Mouse (Mus musculus): Measurements from ENCODE around the gene E2f8. TPM values are rescaled to one million over a fixed set of nuclear protein-coding genes. Genes with fewer than 3 reads are reported as not detected.
A peak's percentile ranks its signal among the peaks of the same experiment; 100 is the strongest.

E2f8 gene
- polyA plus RNA-seq, 1 experiment from 2014 or later: 15.2 TPM

DNA sequence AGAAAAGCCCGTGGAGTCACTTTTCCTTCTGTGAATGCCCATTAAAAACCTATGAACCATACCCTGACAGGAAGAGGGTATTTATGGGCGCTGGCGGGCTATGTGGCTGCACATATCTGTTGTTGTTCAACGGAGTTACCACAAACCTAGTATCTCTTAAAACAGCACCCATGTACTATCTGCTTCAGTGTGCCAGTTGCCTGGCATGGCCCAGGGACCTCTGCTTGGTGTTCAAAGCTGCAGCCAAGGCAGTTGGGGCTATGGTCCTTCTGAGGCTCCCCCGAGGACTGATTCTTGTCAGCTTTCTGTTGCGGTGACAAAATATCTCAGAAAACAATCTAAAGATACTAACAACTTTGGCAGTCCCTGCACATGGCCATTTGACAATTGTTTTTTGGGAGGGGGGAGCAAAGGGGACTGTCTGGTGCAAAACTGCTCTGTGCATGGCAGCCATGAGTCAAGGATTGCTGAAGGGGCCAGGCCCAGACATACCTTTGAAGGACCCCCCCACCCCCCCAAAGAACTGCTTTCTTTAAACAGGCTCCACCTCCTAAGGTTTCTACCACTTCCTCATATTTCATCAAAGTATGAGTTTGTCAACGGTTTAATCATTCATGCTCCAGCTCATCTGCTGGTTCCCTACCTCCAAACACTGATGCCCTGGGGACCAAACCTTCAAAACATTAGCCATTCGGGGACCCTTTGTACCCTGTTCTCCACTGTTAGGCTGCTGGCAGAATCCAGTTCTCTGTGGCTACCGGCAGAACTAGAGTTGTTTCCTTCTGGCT lies 16.5 kb downstream of the E2f8 start:
- no peaks in the 10 kb centered on the region for H3K9me3 ChIP-seq (replicated peaks)
- no peak for DNase-seq (ENCODE audit: low spot score)
- H3K27me3 ChIP-seq (ENCODE audit: low read depth, poor library complexity, severe bottlenecking): no peaks in the 10 kb centered on the region
- H3K27ac ChIP-seq: no peak overlapping the region
- H3K4me3 ChIP-seq: no peak overlapping the region
- H3K36me3 ChIP-seq: peaks cover 60% of the 10 kb centered on the region
- 92% methylated on average over 9 of the region's 9 CpGs for WGBS
- H3K4me1 ChIP-seq: no peaks in the 10 kb centered on the region

DNA sequence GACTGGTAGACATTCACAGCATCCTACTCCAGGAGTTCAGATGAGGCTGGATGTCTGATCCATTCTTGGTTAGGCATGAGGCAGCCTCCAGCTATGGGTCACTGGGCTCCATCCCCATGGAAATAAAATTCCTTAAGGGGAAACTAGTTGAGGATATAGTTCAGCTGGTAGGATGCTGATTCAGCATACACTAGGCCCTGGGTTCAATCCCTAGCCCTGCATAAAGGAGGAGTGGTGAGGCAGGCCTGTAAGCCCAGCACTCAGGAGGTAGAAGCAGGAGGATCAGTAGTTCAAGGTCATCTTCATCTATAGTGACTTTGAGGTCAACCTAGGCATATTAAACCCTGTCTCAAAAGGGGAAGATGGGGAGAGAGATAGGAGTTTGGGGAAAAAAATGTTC lies 17.2 kb downstream of the E2f8 start:
- no peak for DNase-seq (ENCODE audit: low spot score)
- peaks cover 53% of the 10 kb centered on the region for H3K36me3 ChIP-seq

DNA sequence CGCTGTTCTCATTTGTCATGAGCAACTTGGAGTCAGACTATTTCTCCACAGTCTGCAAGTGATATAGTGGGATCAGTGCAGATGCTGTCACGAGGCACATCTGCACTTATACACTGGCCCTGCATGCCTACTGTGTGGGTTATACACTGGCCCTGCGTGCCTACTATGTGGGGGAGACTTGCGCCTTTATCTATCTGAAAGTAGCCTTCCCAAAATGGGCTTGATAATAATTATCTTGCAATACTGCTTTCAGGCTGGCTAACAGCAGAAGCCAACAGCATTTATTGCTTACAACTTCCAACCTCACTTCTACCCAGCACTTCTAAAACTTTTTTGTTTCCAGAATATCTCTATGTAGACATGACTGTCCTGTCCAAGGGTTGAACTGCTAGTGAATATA lies 19.6 kb downstream of the E2f8 start:
- Histone ChIP-seq H3K36me3 (peaks cover 29% of the 10 kb centered on the region), H3K4me3 (no peak overlapping the region), H3K27me3 (ENCODE audit: low read depth, poor library complexity, severe bottlenecking) (no peaks in the 10 kb centered on the region), H3K27ac (no peak overlapping the region), H3K9me3 (replicated peaks) (no peaks in the 10 kb centered on the region), H3K4me1 (no peaks in the 10 kb centered on the region)
- 94% methylated on average over 4 of the region's 4 CpGs for WGBS
- DNase-seq (ENCODE audit: low spot score): no peak

More for the DNA sequence above, 17.2 kb downstream of the E2f8 start:
- H3K27me3 ChIP-seq (ENCODE audit: low read depth, poor library complexity, severe bottlenecking): no peaks in the 10 kb centered on the region
- no peaks in the 10 kb centered on the region for H3K4me1 ChIP-seq
- no peak overlapping the region for H3K27ac ChIP-seq
- no peaks in the 10 kb centered on the region for H3K9me3 ChIP-seq (replicated peaks)
- H3K4me3 ChIP-seq: no peak overlapping the region

DNA sequence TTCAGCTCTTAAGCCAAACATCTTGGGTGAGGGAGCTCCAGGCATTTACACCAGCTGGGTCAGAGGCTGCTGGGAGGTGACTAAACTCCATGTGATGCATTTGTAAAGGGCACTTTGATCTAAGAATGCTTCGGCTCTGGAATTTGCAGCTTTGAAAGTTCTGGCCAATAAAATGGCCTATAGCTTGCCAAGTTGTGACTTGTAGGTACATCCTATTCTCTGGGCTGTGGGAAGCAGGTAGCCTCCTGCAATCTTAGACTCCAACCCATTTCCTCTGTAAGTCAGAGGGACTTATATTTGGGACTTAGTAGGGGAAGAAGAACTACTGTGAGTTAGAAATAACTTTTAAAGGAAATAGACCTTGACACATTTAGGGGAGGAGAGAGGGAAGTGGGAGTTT lies 20.4 kb downstream of the E2f8 start:
- WGBS: 25% methylated on average over 1 of the region's 1 CpGs

DNA sequence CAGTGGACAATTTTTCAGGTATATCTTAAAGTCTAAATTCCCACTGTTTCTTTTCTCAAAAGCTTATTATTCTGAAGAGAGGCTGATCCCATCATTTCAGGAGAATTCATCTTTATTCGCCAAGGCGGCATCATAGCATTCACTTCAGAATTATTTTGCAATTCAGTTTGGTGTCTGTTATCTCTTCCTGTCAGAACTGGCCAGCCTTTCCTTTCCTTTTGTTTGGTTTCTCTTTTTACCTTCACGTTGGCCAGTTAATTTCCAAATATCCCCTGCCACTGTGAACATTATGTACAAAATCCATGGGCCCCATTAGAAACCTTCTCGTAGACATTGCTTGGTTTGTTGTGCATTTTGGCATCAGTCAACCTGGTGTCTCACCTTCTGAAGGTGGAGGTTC lies 22.0 kb downstream of the E2f8 start:
- no peak overlapping the region for H3K27ac ChIP-seq
- no peak for DNase-seq (ENCODE audit: low spot score)
- H3K36me3 ChIP-seq: peaks cover 5% of the 10 kb centered on the region; the same call in 1 of the 2 replicates
- H3K4me3 ChIP-seq: no peak overlapping the region
- 92% methylated on average over 4 of the region's 4 CpGs for WGBS
- no peaks in the 10 kb centered on the region for H3K27me3 ChIP-seq (ENCODE audit: low read depth, poor library complexity, severe bottlenecking)
- H3K4me1 ChIP-seq: no peaks in the 10 kb centered on the region
- H3K9me3 ChIP-seq (replicated peaks): no peaks in the 10 kb centered on the region

More for the DNA sequence above, 20.4 kb downstream of the E2f8 start:
- no peak overlapping the region for H3K27ac ChIP-seq
- peaks cover 20% of the 10 kb centered on the region for H3K36me3 ChIP-seq
- no peak overlapping the region for H3K4me3 ChIP-seq
- no peaks in the 10 kb centered on the region for H3K27me3 ChIP-seq (ENCODE audit: low read depth, poor library complexity, severe bottlenecking)
- no peaks in the 10 kb centered on the region for H3K9me3 ChIP-seq (replicated peaks)
- H3K4me1 ChIP-seq: no peaks in the 10 kb centered on the region
- DNase-seq (ENCODE audit: low spot score): no peak

DNA sequence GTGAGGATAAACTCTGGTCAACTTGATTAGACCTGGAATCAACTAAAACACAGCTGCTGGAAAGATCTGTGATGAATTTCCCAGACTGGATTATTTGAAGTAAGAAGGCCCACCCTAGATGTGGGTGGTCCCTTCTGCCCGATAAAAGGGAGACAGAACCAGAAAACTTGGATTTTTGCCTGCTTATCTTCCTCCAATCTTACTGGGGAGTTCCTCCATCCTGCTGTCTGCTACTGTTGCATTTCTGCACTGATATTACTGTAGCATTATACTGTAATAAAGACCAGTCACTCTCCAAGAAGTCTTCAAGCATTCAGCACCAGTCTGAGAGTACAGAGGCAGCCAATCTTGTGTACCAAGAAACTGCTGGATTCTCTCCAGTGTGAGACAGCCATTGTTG lies 23.1 kb downstream of the E2f8 start:
- WGBS: 85% methylated on average over 1 of the region's 1 CpGs
- no peaks in the 10 kb centered on the region for H3K36me3 ChIP-seq
- H3K27ac ChIP-seq: no peak overlapping the region
- H3K4me3 ChIP-seq: no peak overlapping the region
- no peak for DNase-seq (ENCODE audit: low spot score)
- no peaks in the 10 kb centered on the region for H3K27me3 ChIP-seq (ENCODE audit: low read depth, poor library complexity, severe bottlenecking)
- H3K4me1 ChIP-seq: no peaks in the 10 kb centered on the region
- no peaks in the 10 kb centered on the region for H3K9me3 ChIP-seq (replicated peaks)

DNA sequence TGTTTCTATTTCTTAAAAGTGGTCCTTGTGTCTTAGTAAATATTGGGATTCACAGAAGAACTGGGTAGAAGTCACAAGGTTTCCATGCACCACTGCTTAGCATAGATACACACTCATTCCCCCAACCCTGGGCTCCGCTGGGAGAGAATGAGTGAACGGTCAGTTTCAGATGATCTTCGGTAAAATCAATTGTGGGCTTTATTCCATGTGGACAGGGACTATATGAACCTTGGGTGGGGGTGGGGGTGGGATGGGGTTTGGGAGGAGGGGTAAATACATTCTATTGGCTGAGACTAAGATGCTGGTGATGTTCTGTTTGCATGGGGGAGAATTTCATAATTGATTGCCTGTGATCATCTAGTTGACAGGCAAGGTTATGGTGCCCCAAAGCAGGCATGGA lies 25.9 kb downstream of the E2f8 start:
- no peak overlapping the region for H3K4me3 ChIP-seq
- 95% methylated on average over 3 of the region's 3 CpGs for WGBS
- no peaks in the 10 kb centered on the region for H3K9me3 ChIP-seq (replicated peaks)
- no peak overlapping the region for H3K27ac ChIP-seq
- DNase-seq (ENCODE audit: low spot score): no peak
- H3K27me3 ChIP-seq (ENCODE audit: low read depth, poor library complexity, severe bottlenecking): no peaks in the 10 kb centered on the region
- no peaks in the 10 kb centered on the region for H3K4me1 ChIP-seq
- H3K36me3 ChIP-seq: no peaks in the 10 kb centered on the region

DNA sequence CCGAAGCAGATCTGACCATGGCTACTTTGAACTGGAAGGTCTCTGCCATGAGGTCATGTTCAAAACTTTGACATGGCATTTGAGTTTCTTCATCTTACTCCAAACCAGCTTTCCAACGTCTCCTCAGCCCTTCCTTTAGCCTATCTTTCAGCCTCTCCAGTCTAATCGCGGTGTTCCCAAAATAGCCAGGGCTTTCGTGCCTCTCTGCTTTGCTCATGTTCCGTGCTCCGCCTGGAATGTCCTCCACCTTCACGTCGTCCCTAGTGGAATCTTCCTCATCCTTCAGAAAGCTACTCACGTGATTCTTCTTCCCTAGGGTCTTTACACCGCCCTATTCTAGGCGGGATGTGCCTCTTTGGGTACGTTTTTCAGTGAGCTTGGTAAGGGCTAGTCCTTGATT lies 27.9 kb downstream of the E2f8 start:
- no peak overlapping the region for H3K27ac ChIP-seq
- H3K27me3 ChIP-seq (ENCODE audit: low read depth, poor library complexity, severe bottlenecking): no peaks in the 10 kb centered on the region
- no peaks in the 10 kb centered on the region for H3K36me3 ChIP-seq
- no peak for DNase-seq (ENCODE audit: low spot score)
- no peaks in the 10 kb centered on the region for H3K4me1 ChIP-seq
- WGBS: 88% methylated on average over 13 of the region's 13 CpGs
- no peak overlapping the region for H3K4me3 ChIP-seq
- no peaks in the 10 kb centered on the region for H3K9me3 ChIP-seq (replicated peaks)

DNA sequence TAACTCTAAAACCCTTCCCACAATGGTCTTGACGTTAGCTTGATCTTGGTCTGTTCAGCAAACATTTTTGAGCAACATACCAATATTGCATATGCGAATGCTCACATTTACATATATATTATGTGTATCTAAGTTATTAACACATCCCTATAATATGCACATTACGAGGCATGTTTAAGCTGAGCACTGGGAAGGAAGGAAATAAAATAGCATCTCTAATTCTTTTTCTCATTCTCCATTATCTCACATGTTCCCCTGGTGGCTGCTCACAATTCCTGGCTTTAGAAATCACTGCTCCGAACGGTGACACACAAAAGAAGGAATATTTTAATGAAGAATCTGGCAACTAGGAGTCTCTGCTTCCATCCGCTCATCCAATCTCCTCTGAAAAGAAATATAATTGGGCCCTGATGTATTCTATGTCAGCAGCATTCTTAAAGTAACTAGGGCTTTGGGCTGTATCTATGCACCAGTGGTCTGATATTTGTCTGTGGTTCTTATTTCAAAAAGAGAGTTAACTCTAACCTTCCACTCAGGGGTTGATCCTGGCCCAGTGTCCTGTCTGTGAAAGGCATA lies 29.8 kb downstream of the E2f8 start:
- H3K4me1 ChIP-seq: peaks cover 12% of the 10 kb centered on the region
- no peaks in the 10 kb centered on the region for H3K9me3 ChIP-seq (replicated peaks)
- WGBS: 93% methylated on average over 6 of the region's 6 CpGs
- no peaks in the 10 kb centered on the region for H3K36me3 ChIP-seq
- no peak overlapping the region for H3K27ac ChIP-seq
- H3K4me3 ChIP-seq: no peak overlapping the region
- H3K27me3 ChIP-seq (ENCODE audit: low read depth, poor library complexity, severe bottlenecking): no peaks in the 10 kb centered on the region
- DNase-seq (ENCODE audit: low spot score): no peak

DNA sequence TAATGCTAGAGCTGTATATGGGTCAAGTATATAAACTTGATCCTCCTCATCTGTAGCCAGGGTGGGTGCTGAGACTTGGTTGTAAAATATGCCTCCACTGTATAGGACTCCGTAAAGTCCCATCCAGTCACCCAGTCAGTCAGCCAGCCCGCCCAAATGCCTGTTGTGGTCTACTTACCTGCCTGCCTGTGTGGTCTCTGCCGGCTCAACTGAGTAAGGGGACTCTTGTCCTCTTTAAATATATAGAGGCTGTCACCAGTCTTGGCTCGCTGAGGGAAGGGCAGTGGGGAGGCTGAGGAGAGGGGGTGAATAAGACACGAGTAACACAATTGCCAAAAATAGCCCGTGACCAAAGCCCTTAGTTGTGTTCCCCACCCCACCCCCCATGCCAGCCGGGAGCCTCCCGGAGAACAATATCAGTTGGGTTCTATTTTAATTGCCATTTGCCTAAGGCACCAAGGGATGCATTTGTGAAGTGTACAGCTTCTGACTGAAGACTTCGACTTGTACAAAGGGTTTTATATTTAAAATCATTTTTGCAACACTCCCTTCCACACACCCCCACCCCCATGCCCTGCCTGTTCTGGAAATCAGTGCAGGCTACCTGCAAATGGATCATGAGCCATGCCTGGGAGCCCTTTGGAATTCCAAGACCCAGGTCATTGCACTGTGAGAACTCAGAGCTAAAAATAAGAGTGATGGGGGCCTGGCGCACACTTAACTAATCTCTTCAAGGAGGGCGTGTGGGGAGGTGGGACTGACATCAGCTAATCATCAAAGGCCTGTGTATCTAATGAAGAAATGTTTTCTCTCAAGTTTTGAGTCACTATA lies 33.4 kb downstream of the E2f8 start, which contains the start of gene Csrp3:
Csrp3 (minus strand) TSS at position 214 of the 831 bp plus-strand sequence.
- H3K36me3 ChIP-seq: no peaks in the 10 kb centered on the region
- no peaks in the 10 kb centered on the region for H3K27me3 ChIP-seq (ENCODE audit: low read depth, poor library complexity, severe bottlenecking)
- no peak for DNase-seq (ENCODE audit: low spot score)
- 67% methylated on average over 11 of the region's 11 CpGs for WGBS
- H3K4me1 ChIP-seq: peaks cover 26% of the 10 kb centered on the region
- no peaks in the 10 kb centered on the region for H3K9me3 ChIP-seq (replicated peaks)
- no peak within 1 kb of the TSS for H3K4me3 ChIP-seq
- peak within 1 kb of the TSS; percentile 58 for H3K27ac ChIP-seq

DNA sequence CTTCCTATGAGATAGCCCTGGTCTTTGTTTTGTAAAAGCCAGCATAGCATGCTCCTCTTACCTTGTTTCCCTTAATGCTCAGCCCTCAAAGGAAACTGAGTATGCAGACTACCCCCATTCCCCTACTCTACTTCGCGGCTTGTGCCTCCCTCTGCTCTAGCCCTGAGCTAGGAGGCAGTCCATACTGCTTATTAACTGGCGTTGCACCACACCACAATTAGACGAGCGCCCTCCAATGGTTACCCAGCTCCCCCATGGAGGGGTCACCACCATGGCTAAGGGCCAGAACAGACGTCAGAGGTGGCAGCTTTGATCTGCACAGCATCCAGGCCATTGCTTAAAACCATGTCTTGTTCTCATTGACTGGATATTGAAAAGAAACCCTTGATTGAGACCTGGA lies 34.6 kb downstream of the E2f8 start:
- Histone ChIP-seq H3K9me3 (replicated peaks) (no peaks in the 10 kb centered on the region), H3K27ac (peak overlapping the region; percentile 58; the same call in 1 of the 2 replicates), H3K4me3 (no peak overlapping the region), H3K27me3 (ENCODE audit: low read depth, poor library complexity, severe bottlenecking) (no peaks in the 10 kb centered on the region), H3K4me1 (peaks cover 26% of the 10 kb centered on the region), H3K36me3 (no peaks in the 10 kb centered on the region)
- no peak for DNase-seq (ENCODE audit: low spot score)
- WGBS: 63% methylated on average over 6 of the region's 6 CpGs

DNA sequence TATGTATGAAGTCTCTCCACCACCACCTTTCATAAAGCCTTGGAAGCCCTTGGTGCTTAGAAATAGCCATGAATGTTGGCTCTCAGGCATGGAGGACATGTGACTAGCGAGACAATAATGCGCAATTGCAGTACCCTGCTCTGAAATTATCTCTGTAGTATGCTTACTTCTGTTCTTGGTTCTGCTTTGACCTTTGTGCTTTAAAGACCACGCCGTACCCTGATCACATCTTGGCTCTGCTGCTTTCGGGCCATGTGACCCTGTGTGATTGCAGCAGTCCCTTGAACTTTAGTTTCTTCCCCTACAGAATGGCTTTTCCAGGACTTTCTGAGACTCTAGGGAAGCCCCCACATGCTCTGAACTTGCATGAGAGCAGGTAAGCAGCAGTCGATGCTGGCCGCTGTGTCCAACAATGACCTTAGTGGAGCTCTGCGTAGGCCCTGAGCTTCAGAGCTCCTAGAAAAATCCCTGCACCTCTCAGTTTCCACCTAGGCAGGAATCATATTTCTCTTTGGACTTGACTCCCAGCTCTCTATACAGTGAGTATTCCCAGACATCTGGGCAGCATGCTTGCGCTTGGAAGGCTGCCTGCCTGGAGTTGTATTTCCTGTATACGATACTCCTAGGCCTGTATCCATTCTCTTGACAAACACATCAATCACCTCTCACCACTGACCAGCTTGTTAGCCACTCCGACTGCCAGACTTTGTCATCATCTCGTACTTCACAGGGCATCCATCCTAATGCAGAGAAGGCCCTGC lies 36.0 kb downstream of the E2f8 start:
- Histone ChIP-seq H3K27me3 (ENCODE audit: low read depth, poor library complexity, severe bottlenecking) (no peaks in the 10 kb centered on the region), H3K27ac (peak overlapping the region; percentile 75), H3K36me3 (no peaks in the 10 kb centered on the region), H3K4me3 (no peak overlapping the region), H3K9me3 (replicated peaks) (no peaks in the 10 kb centered on the region), H3K4me1 (peaks cover 26% of the 10 kb centered on the region)
- peak; percentile 62 for DNase-seq (ENCODE audit: low spot score)
- 62% methylated on average over 12 of the region's 12 CpGs for WGBS

Measured in limb, embryonic 10.5 days (tissue).